Mouse (Mus musculus) kidney, postnatal 14 days (tissue): Measurements from ENCODE around the gene Olfr322.
A peak's percentile ranks its signal among the peaks of the same experiment; 100 is the strongest.
"Not testable (repeated sequence)": the region's sequence is repeated elsewhere in the genome, so short reads cannot be mapped to it uniquely, and the experiment has no call there.

Source experiments
- DNase-seq: peaks from one replicate; pipeline ENCODE4 v3.0.0; 2022; ENCODE audit warnings: mixed read lengths

Gene Olfr322

DNA sequence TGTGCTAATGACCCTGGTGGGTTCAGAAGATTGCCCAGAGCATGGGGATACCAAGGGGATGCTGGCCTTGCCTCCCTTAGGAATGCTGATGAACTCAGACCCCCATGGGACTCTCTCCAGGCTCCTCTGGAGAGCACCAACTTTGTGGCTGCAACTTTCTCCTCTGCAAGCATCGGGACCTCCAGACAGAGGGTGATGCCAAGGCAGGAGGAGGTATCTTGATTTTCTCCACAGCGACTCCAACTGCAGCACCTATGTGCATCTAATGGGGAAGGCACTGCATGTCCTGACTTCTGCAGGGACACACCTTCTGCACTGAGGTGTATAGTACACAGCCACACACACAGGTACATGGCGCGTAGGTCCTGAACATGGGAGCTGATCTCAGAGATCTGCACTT is at the start of gene Olfr322:
TSS of gene Olfr322 (plus strand) at position 187 of the 400 bp plus-strand sequence.
- no peak for DNase-seq

DNA sequence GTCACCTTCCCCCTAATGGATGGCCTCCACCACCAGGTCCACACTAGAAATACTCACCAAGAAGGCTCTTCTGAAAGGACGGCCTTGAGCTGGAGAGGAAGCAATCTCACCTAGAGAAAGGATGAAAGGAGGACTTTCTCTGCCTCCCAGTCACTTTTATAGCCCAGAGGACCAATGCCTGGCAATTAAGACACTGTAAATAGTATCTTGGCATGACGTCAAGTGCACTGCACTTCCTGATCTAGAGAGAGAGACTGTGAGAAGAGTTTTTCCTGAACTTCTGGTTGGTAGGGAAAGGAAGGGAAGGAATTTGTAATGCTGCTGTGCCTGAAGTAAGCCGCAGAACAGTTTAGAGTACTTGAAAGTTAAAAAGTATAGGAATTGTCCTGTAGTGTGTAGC is 45.2 kb upstream of the Olfr322 start:
- no peak for DNase-seq

DNA sequence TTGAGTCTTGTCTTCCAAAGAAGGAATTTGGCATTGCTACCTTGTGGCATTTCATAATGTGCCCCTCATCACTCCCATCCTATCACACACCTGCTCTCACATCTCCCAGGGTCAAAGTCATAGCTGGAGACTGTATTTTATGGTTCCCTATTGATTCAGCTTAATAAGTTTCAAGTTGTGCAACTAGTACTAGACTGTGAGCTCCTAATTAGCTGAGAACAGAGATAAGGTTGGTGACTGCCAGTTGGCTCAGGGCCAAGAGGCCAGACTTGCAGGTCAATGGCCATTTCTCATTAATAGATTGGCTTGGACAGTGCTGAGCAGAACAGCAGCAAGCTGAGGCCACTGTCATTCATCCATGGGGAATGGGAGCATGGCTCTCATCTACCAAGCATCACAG is 44.1 kb upstream of the Olfr322 start:
- no peak for DNase-seq

DNA sequence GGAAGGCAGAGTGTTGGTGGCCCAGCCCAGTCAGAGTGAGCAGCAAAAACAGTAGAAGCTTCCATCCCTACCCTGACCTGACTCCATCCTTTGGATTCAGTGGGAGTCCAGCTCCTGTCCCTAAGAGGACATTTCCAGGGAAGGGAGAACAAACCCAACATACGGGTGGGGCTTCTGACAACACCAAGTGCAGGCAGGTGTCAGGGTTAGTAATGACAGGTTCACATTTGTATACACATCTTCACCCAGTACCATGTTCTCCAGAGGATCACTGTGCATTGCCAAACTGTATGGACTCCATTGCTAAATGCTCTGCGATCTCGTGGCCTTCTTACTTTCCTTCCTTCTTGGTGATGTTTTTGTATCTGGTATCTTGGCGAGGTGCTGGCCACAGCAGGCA is 42.6 kb upstream of the Olfr322 start, which contains the start of gene 2210407C18Rik:
TSS of gene 2210407C18Rik (minus strand) at position 101 of the 400 bp plus-strand sequence.
- DNase-seq: no peak

DNA sequence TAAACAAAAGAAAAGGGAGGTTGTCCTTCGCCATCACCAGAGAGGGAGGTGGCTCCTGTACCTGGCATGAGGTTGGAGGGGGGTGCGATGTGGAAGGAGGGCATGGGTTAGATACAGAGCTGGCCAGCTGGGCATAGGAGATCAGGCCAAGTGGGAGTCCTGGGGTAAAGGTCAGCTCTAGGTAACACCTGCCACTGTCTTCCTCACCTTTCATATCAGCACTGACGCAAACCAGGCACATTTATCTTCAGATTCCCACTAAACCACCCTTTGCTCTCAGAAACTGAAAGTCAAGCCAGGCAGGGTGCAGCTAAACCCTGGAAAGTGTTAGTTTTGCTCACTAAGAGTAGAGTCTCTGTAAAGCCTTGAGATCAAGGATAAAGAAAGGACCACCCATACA is 40.2 kb upstream of the Olfr322 start:
- DNase-seq: no peak

DNA sequence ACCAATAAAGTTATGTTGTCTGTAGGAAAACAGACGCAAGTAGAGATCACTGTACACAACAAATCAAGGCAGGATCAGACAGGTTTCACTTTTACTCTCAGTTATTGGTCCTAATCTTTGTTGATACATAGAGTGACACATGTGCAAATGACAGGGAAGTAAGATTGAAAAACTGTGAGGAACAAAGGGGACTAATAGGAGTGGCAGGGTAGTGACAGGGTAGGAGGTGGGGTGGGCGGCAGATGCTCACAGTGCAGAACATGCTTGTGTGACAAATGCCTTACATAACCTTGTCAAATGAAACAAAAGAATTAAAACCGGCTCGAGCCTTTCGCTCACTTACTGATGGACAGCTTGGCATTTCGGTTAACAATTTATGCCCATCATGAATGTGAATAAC is 39.8 kb upstream of the Olfr322 start:
- no peak for DNase-seq

DNA sequence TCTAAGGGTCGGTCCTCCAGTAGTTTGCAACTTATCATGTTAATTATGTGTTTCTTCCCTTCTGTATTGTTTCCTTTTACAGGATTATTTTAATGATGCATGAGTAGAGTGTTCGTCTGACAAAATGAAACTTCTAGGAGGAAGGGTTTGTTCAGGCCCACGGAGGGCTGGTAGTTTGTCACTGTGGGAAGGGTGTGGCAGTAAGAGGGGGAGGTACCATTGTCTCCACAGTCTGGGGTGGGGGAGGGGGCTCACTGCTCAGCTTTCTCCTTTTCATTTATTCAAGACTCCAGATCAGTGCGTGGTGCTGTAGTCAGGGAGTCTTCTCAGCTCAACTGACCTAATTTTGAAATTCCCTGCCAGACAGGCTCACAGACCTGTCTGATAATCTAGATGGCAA is 32.4 kb upstream of the Olfr322 start:
- no peak for DNase-seq

DNA sequence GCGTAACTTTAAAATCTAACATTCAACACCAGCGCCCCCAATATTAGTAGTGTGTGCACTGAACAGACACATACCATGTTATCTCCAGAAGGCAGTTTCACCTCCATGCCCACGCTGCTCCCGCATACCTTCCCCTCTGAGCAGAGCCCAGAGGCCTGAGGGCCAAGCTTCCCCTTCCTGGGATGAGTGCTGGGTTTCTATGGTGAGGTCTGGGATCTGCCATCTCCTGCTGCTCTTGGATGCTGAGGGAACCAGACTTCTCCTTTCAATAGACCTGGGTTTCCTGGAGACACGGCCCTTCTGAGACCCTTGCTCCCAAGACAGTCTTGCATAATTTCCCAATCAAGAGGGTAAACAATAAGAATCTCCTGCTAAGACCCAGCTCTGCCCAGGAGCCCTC is 28.2 kb upstream of the Olfr322 start, which contains the start of gene Olfr323:
TSS of gene Olfr323 (minus strand) at position 101 of the 400 bp plus-strand sequence.
- DNase-seq: no peak

DNA sequence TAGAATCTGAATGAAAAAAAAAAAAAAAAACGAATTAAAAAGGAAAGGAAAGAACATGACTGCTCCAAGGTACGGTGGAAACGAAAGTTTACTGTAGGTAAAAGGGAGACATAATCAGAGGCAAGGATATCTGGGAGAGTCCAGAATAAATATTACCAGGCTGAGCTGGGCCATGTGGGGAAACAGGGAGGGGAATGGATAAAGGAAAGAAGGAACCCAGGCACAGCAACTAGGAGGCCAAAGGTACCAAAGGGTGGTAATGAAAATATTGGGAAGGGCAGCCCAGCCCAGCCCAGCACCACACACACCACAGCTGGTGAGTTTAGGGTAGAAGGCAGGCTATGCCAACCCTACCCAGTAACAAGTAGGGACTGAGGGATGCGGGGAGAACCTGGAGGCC is 23.7 kb upstream of the Olfr322 start:
- no peak for DNase-seq

DNA sequence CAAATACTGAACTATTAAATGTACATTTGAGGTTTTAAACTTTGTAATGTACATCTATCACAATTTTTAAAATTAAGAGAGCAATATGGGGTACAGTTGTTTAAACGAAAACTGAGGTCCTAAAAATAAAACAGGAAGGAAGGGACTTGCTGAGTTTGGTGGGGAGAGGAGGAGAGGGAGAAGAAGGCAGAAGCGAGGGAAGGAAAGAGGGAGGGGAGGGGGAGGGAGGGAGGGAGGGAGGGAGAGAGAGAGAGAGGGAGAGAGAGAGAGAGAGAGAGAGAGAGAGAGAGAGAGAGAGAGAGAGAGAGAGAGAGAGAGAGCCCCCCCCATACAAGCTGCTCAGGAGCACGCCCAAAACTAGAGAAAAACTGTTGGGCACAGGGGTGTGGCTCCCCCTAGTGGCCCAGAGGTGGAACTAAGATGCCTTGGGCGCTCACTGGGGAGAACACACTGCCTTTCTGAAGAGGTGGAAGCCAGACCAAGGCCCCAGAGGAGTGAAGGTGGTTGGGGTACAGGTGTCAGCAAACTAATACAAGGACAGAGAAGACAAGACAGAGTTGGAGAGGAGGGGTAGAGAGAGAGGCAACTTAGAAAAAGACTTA is 22.1 kb upstream of the Olfr322 start:
- DNase-seq: peak; percentile 33

DNA sequence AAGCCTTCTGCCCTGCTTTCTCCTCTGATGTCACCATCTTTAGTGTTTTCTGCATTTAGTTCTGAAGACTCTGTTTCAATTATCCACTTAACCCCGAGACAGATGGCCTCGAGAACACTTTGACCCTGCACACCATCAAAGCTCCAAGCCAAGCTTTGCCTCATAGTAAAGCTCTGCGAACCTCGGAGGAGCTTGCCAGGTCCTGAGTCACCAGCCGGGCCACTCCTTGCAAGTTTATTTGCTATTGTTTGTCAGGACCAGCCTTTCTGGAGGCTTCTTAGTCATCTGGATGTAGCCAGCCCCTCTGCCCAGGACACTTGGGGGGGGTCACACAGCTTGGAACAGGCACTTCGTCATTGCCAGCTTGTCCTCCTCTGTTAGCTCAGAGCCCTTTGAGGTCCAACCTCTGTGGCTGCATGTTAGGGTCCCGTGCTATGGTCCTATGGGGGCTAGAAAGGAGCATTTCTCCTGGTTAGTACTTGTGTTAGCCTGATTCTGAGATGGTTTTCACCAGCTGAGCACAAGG is 20.3 kb upstream of the Olfr322 start:
- DNase-seq: no peak

DNA sequence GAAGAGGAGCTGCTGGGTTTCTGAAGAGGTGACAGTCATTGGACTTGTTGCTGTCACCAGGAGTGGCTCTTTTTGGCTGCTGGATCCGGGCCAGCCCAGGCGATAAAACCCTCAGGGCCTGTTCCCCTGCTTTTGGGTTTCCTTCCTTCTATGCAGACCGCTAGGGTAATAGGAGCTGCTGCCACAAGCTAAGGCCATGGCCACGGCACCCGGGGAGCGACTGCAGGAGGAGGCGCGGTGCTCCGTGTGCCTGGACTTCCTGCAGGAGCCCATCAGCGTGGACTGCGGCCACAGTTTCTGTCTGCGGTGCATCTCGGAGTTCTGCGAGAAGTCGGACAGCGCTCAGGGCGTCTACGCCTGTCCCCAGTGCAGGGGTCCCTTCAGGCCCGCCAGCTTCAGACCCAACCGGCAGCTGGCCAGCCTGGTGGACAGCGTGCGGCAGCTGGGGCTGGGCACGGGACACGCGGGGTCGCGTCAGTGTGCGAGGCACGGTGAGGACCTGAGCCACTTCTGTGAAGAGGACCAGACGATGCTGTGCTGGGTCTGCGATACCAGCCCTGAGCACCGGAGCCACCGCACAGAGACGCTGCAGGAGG is 18.2 kb upstream of the Olfr322 start, which contains the start of gene Trim58:
TSS of gene Trim58 (plus strand) at position 194 of the 596 bp plus-strand sequence.
- peak; percentile 15 for DNase-seq

DNA sequence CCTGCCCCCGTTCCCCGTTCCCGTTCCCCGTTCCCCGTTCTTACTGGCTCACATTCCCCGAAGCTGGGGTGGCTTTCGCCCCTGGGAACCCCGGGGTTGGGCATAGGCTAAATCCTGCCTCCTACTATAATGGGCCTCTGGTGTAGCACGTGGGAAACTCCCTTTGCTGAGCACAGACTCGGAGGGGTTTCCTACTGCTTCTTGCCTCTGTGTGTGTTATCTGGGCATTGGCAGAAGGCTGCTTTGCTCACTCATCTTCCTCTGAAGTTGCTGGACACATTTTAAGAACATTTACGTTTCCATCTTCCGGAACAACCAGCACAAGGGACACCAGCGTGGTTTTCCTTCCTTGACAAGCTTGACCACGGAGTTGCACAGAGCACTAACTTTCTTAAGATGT is 17.5 kb upstream of the Olfr322 start:
- no peak for DNase-seq

DNA sequence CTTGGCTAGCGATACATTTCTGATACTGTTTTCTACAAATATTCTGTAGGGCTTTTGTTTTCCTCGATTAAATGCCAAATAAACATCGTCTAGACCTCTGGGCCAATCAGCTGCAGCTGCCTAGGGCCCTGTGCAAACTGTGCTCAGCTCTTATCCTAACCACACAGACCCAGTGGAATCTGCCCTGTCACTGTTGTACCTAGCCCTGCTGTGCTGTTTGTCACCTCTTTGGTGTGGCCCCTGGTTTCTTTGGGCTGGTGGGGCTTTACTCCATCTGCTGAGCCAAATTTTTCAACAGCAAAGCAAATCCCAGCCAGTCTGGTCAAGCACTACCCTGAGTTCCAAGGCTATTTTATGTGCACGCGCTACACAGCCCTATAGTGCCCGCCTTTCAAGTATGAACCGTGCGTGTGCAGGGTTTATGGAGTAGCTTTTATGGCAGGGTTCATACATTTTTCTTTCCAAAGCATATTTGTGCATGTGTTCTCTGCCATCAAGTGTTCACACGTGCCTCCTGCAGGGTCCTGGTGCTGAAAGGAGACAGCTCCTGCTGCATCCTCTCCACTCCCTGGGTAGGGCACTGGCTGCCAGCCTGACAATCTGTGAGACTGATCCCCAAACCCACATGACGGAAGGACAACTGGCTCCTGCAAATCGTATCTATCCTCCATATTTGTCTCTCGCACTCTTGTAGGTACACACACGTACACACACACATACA is 16.8 kb upstream of the Olfr322 start:
- DNase-seq: no peak

DNA sequence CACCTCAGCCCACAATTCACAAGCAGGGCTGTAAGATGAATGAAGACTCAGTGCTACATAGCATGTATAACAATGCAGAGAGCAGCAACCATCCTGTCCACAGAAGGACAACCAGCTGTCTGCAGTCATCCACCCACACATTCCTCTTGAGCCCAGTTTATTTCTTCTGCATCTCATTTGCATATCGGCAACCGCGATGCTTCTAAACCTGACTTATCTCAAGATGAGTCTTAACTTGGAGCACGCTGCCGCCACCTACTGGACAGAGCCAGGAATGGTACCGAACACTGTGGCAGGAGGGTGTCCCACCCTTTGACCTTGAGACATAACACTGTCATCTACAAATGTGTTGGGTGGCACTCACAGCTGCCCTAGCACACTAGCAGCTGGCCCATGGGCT is 15.2 kb upstream of the Olfr322 start:
- no peak for DNase-seq

DNA sequence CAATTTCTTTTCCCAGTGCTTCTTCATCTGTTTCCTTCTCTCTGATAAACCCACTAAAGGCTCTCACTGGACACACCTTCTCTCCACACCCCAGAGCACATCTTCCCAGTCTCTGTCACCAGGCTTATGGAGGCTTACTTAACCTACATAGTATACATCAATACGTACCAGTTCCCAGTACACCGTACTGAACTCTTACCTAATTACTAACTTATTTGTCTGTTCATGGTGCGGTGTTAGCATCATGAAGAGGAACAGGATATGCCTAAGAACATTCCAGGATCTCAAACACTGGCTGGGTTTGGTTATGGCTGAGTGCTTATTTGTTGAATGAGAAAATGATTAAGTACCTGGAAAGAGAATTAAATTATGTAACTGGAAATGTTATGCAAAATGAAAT is 3.4 kb upstream of the Olfr322 start:
- DNase-seq: no peak

DNA sequence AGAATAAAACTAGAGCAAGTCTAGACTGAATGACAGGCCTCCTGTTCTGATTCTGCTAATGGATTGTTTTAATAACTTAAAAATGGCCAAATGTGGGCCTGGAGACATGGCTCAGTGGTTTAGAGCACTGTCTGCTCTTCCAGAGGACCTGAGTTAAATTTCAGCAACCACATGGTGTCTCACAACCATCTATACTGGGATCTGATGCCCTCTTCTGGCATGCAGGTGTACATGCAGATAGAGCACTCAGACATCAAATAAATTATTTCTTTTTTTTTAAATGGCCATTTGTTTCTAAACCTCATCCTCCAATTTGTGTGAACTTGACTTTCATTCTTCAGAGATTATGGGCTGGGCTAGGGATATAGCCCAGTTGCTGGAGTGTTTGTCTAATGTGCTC is 10.7 kb downstream of the Olfr322 start:
- DNase-seq: no peak

DNA sequence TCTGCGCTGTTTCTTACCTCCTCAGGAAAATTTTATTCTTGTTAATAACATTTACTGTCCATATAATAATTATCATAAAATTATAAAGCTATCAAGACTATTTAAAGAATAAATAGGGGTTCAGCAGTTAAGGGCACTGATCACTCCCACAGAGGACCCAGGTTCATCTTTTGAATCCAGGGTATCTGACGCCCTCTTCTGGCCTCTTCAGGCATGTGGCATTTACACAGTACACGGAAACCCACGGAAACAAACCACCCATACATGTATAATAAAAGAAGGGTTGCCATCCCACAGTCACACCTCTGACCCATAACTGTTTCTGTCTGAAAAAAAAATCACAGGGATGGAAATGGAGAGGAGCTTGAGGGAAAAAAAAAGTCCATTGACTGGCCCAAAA is 13.2 kb downstream of the Olfr322 start:
- DNase-seq: no peak

DNA sequence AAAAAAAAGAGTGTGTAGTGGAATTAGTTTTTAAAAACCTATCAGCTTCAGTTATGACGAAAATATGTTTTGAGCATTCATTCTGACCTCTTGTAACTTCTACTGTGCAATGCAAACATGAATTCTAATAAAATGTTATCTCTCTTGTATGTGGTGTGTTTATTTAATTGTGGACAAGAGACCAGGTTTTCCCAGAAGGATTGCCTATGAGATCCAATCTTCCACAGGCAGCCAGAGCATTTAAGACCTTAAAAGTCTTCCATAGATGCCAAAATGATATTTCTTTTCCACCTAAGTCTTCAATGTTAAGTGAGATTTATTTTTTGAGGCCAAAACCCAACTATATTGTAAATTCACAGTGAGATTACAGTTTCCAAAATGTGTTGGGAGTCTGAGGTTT is 22.2 kb downstream of the Olfr322 start, which contains the start of gene Olfr320:
TSS of gene Olfr320 (plus strand) at position 301 of the 400 bp plus-strand sequence.
- DNase-seq: no peak

DNA sequence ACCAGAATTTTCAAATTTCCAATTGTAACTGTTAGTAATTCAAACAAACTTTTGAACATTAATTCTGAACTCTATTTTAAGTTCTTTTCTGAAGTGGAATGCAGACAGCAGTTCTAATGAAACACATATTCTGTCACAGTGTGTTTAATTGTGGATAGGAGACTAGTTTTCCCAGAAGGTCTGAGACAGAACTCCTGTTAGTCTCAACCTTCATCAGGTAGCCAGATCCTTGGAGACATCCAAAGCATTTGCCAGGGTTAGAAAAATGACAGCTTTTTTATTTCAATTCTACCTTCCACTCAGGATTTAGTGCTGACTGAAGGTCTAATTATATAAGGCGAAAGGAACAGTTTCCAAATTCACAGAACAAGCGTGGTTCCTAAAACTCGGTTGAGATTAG is 40.3 kb downstream of the Olfr322 start, which contains the start of gene Olfr319:
TSS of gene Olfr319 (plus strand) at position 301 of the 400 bp plus-strand sequence.
- DNase-seq: no peak

DNA sequence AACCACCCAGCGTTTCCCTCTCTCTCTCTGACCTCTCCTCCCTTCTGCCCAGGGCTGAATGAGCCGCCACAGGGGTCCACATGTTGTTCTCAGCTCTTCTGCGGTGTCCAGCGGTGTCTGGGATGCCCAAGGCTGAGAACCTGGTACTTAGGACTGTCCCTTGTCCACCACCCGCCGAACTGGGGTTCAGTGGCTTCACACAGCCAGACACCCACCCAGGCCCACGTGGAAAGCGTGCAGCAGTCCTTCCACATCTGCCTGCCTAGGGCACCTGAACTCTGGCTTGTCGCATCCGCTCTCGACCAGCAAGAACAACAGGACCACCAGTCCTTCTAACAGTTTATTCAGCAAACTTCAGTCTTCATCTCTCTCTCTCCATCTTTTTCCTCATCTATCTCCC is 50.5 kb downstream of the Olfr322 start:
- DNase-seq: no peak

DNA sequence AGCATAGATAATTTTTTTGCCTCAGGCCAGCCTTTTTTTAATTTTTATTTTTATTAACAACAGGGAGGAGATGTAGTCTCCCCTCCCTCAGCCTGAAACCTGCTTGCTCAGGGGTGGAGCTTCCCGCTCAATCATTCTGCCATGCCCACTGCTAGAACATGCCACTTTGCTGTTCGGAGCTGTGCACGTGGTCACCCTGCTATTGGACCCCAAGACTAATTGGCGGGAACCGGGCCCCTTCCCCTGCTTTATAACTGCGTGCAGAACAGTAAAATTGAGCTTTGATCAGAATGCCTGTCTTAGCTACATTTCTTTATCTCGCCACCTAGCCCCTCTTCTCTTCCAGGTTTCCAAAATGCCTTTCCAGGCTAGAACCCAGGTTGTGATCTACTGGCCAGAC is 59.1 kb downstream of the Olfr322 start:
- not testable (repeated sequence) for DNase-seq
